Mouse (Mus musculus): Measurements from ENCODE around the gene Abhd12. TPM values are rescaled to one million over a fixed set of nuclear protein-coding genes. Genes with fewer than 3 reads are reported as not detected.
A peak's percentile ranks its signal among the peaks of the same experiment; 100 is the strongest.
"Not testable (repeated sequence)": the region's sequence is repeated elsewhere in the genome, so short reads cannot be mapped to it uniquely, and the experiment has no call there.

The Abhd12 gene
- 57.2 and 60.1 TPM in 2 replicates for polyA plus RNA-seq (2016; fragmentation: Nextera tagmentation; extraction: Ambion mirVana)

- ATAC-seq (ENCODE audit: low FRiP score) = peak; percentile 99
- Histone ChIP-seq H3K27me3 (no peaks in the 10 kb centered on the region), H3K9ac (peak within 1 kb of the TSS; percentile 93), H3K4me1 (peaks cover 19% of the 10 kb centered on the region), H3K4me2 (peak within 1 kb of the TSS; percentile 82), H3K9me3 (no peaks in the 10 kb centered on the region), H3K27ac (peak within 1 kb of the TSS; percentile 88), H3K36me3 (replicated peaks) (no peaks in the 10 kb centered on the region; the same call in 1 of the 2 replicates), H3K4me3 (replicated peaks) (peak within 1 kb of the TSS; percentile 90)
- under 1% methylated on average over 71 of the region's 72 CpGs for WGBS
These were observed at the start of gene Abhd12 for GRCm38 (mm10) chr2:150904272-150904935. TSS of gene Abhd12 (minus strand) at chr2:150904741.

- no peaks in the 10 kb centered on the region for H3K4me1 ChIP-seq
- no peak overlapping the region for H3K9ac ChIP-seq
- ATAC-seq (ENCODE audit: low FRiP score) = no peak
- H3K4me2 ChIP-seq = no peak overlapping the region
- WGBS = 93% methylated on average over 2 of the region's 2 CpGs
- H3K27me3 ChIP-seq = no peaks in the 10 kb centered on the region
- no peak overlapping the region for H3K27ac ChIP-seq
- no peaks in the 10 kb centered on the region for H3K9me3 ChIP-seq
- H3K36me3 ChIP-seq (replicated peaks) = peaks cover 80% of the 10 kb centered on the region
- H3K4me3 ChIP-seq (replicated peaks) = no peak overlapping the region
These were observed 46.7 kb upstream of the Abhd12 start for GRCm38 (mm10) chr2:150951201-150951600.

GRCm38 (mm10) chr2:150950056-150950455 is 45.5 kb upstream of the Abhd12 start:
- ATAC-seq (ENCODE audit: low FRiP score) = no peak
- peaks cover 73% of the 10 kb centered on the region for H3K36me3 ChIP-seq (replicated peaks)

GRCm38 (mm10) chr2:150949652-150950051 is 45.1 kb upstream of the Abhd12 start:
- 90% methylated on average over 3 of the region's 3 CpGs for WGBS
- H3K9ac ChIP-seq = no peak overlapping the region
- H3K27me3 ChIP-seq = no peaks in the 10 kb centered on the region
- H3K4me1 ChIP-seq = no peaks in the 10 kb centered on the region
- no peak overlapping the region for H3K4me3 ChIP-seq (replicated peaks)
- ATAC-seq (ENCODE audit: low FRiP score) = no peak
- no peak overlapping the region for H3K27ac ChIP-seq
- H3K9me3 ChIP-seq = no peaks in the 10 kb centered on the region
- peaks cover 73% of the 10 kb centered on the region for H3K36me3 ChIP-seq (replicated peaks)
- H3K4me2 ChIP-seq = no peak overlapping the region

More at GRCm38 (mm10) chr2:150950056-150950455, 45.5 kb upstream of the Abhd12 start:
- no peak overlapping the region for H3K9ac ChIP-seq
- no peaks in the 10 kb centered on the region for H3K4me1 ChIP-seq
- H3K9me3 ChIP-seq = no peaks in the 10 kb centered on the region
- H3K27me3 ChIP-seq = no peaks in the 10 kb centered on the region
- H3K27ac ChIP-seq = no peak overlapping the region
- no peak overlapping the region for H3K4me2 ChIP-seq
- H3K4me3 ChIP-seq (replicated peaks) = no peak overlapping the region
- WGBS = 87% methylated on average over 6 of the region's 6 CpGs

- Histone ChIP-seq H3K27me3 (no peaks in the 10 kb centered on the region), H3K4me1 (no peaks in the 10 kb centered on the region), H3K27ac (no peak overlapping the region), H3K9ac (no peak overlapping the region), H3K4me3 (replicated peaks) (no peak overlapping the region), H3K4me2 (no peak overlapping the region), H3K36me3 (replicated peaks) (peaks cover 82% of the 10 kb centered on the region), H3K9me3 (no peaks in the 10 kb centered on the region)
- 92% methylated on average over 5 of the region's 5 CpGs for WGBS
- ATAC-seq (ENCODE audit: low FRiP score) = no peak
These were observed 44.2 kb upstream of the Abhd12 start for GRCm38 (mm10) chr2:150948786-150949185.

- H3K27me3 ChIP-seq; H3K9ac ChIP-seq; H3K4me3 ChIP-seq (replicated peaks); H3K4me1 ChIP-seq; H3K9me3 ChIP-seq; H3K4me2 ChIP-seq; H3K27ac ChIP-seq; ATAC-seq (ENCODE audit: low FRiP score): not testable (repeated sequence)
- peaks cover 84% of the 10 kb centered on the region for H3K36me3 ChIP-seq (replicated peaks)
- WGBS = 93% methylated on average over 12 of the region's 12 CpGs
These were observed 43.5 kb upstream of the Abhd12 start for GRCm38 (mm10) chr2:150947880-150948611.

GRCm38 (mm10) chr2:150947341-150947740 is 42.8 kb upstream of the Abhd12 start:
- H3K4me2 ChIP-seq; H3K27ac ChIP-seq; H3K9me3 ChIP-seq; H3K4me3 ChIP-seq (replicated peaks); H3K27me3 ChIP-seq; H3K4me1 ChIP-seq; ATAC-seq (ENCODE audit: low FRiP score); H3K9ac ChIP-seq: not testable (repeated sequence)
- peaks cover 84% of the 10 kb centered on the region for H3K36me3 ChIP-seq (replicated peaks)
- 91% methylated on average over 5 of the region's 5 CpGs for WGBS

- H3K9me3 ChIP-seq = no peaks in the 10 kb centered on the region
- no peak overlapping the region for H3K4me3 ChIP-seq (replicated peaks)
- no peaks in the 10 kb centered on the region for H3K4me1 ChIP-seq
- no peak overlapping the region for H3K4me2 ChIP-seq
- H3K36me3 ChIP-seq (replicated peaks) = peaks cover 68% of the 10 kb centered on the region
- H3K27me3 ChIP-seq = no peaks in the 10 kb centered on the region
- no peak overlapping the region for H3K27ac ChIP-seq
- ATAC-seq (ENCODE audit: low FRiP score) = no peak
- WGBS = 94% methylated on average over 5 of the region's 5 CpGs
- H3K9ac ChIP-seq = no peak overlapping the region
These were observed 39.5 kb upstream of the Abhd12 start for GRCm38 (mm10) chr2:150944017-150944416.

- ATAC-seq (ENCODE audit: low FRiP score) = no peak
- 94% methylated on average over 4 of the region's 4 CpGs for WGBS
- Histone ChIP-seq H3K9me3 (no peaks in the 10 kb centered on the region), H3K27me3 (no peaks in the 10 kb centered on the region), H3K36me3 (replicated peaks) (peaks cover 67% of the 10 kb centered on the region), H3K27ac (no peak overlapping the region), H3K4me1 (no peaks in the 10 kb centered on the region), H3K9ac (no peak overlapping the region), H3K4me2 (no peak overlapping the region), H3K4me3 (replicated peaks) (no peak overlapping the region)
These were observed 30.1 kb upstream of the Abhd12 start for GRCm38 (mm10) chr2:150934659-150935058.

- WGBS = 84% methylated on average over 19 of the region's 19 CpGs
- no peak overlapping the region for H3K4me3 ChIP-seq (replicated peaks)
- no peak overlapping the region for H3K4me2 ChIP-seq
- no peaks in the 10 kb centered on the region for H3K9me3 ChIP-seq
- no peak for ATAC-seq (ENCODE audit: low FRiP score)
- H3K36me3 ChIP-seq (replicated peaks) = peaks cover 68% of the 10 kb centered on the region
- no peaks in the 10 kb centered on the region for H3K4me1 ChIP-seq
- no peak overlapping the region for H3K27ac ChIP-seq
- H3K27me3 ChIP-seq = no peaks in the 10 kb centered on the region
- H3K9ac ChIP-seq = no peak overlapping the region
These were observed 28.9 kb upstream of the Abhd12 start for GRCm38 (mm10) chr2:150933482-150933881.

GRCm38 (mm10) chr2:150930806-150931205 is 26.3 kb upstream of the Abhd12 start:
- H3K4me1 ChIP-seq = no peaks in the 10 kb centered on the region
- no peak overlapping the region for H3K27ac ChIP-seq
- no peak overlapping the region for H3K9ac ChIP-seq
- H3K27me3 ChIP-seq = no peaks in the 10 kb centered on the region
- peaks cover 59% of the 10 kb centered on the region for H3K36me3 ChIP-seq (replicated peaks)
- H3K4me2 ChIP-seq = no peak overlapping the region
- H3K4me3 ChIP-seq (replicated peaks) = no peak overlapping the region
- no peaks in the 10 kb centered on the region for H3K9me3 ChIP-seq
- ATAC-seq (ENCODE audit: low FRiP score) = no peak
- WGBS = 72% methylated on average over 3 of the region's 3 CpGs

- H3K27me3 ChIP-seq = no peaks in the 10 kb centered on the region
- H3K9me3 ChIP-seq = no peaks in the 10 kb centered on the region
- no peak overlapping the region for H3K27ac ChIP-seq
- peaks cover 54% of the 10 kb centered on the region for H3K36me3 ChIP-seq (replicated peaks)
- no peak overlapping the region for H3K9ac ChIP-seq
- 90% methylated on average over 6 of the region's 6 CpGs for WGBS
- no peak for ATAC-seq (ENCODE audit: low FRiP score)
- H3K4me3 ChIP-seq (replicated peaks) = no peak overlapping the region
- no peak overlapping the region for H3K4me2 ChIP-seq
- no peaks in the 10 kb centered on the region for H3K4me1 ChIP-seq
These were observed 24.6 kb upstream of the Abhd12 start for GRCm38 (mm10) chr2:150929156-150929555.

All from forebrain, embryonic 12.5 days (tissue).